Mouse (Mus musculus): ENCODE data around the gene Gm11639.

DNA sequence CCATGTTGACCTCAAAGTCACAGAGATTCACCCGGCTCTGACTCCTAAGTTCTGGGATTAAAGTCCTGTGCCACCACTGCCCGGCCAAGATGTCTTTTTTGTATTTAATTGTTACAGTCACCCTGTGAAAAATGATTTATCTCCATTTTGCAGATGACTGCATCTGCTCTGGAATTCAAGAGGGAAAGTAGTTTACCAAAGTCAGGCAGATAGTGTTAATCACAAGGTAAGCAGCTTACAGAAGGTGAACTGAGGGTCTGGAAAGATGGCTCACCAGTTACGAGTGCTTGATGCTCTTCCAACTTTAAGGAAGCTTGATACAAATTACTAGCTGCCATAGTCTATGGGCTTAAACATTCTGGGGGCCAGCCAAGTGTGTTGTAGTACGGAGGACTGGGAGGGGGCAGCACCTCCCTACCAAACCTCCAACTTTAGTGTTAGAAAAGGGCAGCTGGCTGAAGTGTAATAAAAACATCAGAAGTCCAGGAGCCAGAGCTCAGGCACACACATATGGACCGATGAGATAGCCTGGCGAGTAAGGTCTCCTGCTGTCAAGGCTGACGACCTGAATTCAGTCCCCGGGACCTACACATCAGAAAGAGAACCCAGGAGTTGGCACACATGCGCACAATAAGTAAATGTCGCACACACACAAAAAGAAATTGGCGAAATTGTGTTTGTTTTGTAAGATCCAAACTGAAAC, 459.2 kb downstream of the Gm11639 start:
- no peak for TF ChIP-seq CTCF (IDR thresholded peaks at IDR 0.05; ENCODE audit: control insufficient read depth, insufficient read depth, insufficient read length)
- TF ChIP-seq MAX (IDR thresholded peaks at IDR 0.05): no peak

All from C2C12 (cell line).